Mouse (Mus musculus) cerebellum, postnatal 25 days (tissue): Measurements from ENCODE around the gene Polr2l.

Source experiments
- DNase-seq, 2 experiments: peaks; one replicate each; pipeline ENCODE4 v3.0.0; 2021; ENCODE audit warnings: mixed read lengths in 2 of 2

Polr2l gene

GRCm38 (mm10) chr7:141484186-141485120 lies 9.5 kb upstream of the Polr2l start:
- peak; percentile 65 to 72 for DNase-seq

GRCm38 (mm10) chr7:141483114-141483653 lies 8.3 kb upstream of the Polr2l start:
- DNase-seq, result peak; percentile 41 to 43

- DNase-seq, result peak; percentile 65 to 70
These were observed 7.6 kb upstream of the Polr2l start for GRCm38 (mm10) chr7:141482531-141483024.

- peak; percentile 88 to 92 for DNase-seq
These were observed 6.8 kb upstream of the Polr2l start for GRCm38 (mm10) chr7:141481498-141482401.

- DNase-seq, result peak; percentile 85
These were observed 6.0 kb upstream of the Polr2l start for GRCm38 (mm10) chr7:141480842-141481497.

GRCm38 (mm10) chr7:141478270-141478748 lies 3.4 kb upstream of the Polr2l start:
- no peak for DNase-seq

GRCm38 (mm10) chr7:141477578-141478269 lies 2.8 kb upstream of the Polr2l start:
- no peak for DNase-seq

GRCm38 (mm10) chr7:141476981-141477370 lies 2.0 kb upstream of the Polr2l start:
- peak in 1 of 2 experiments; percentile 45 for DNase-seq

GRCm38 (mm10) chr7:141476226-141476980 lies 1.5 kb upstream of the Polr2l start:
- DNase-seq, result peak in 1 of 2 experiments; percentile 59

- DNase-seq, result peak in 1 of 2 experiments; percentile 40
These were observed 850 bp upstream of the Polr2l start for GRCm38 (mm10) chr7:141475805-141476158.

GRCm38 (mm10) chr7:141474160-141474559 lies 772 bp downstream of the Polr2l start:
- DNase-seq, result no peak

GRCm38 (mm10) chr7:141472763-141473162 lies 2.2 kb downstream of the Polr2l start:
- peak in 1 of 2 experiments; percentile 21 for DNase-seq

GRCm38 (mm10) chr7:141472226-141472625 lies 2.7 kb downstream of the Polr2l start:
- DNase-seq, result no peak

- no peak for DNase-seq
These were observed 3.7 kb downstream of the Polr2l start for GRCm38 (mm10) chr7:141471236-141471635.

GRCm38 (mm10) chr7:141470637-141470944 lies 4.3 kb downstream of the Polr2l start:
- peak in 1 of 2 experiments; percentile 22 for DNase-seq

GRCm38 (mm10) chr7:141469901-141470636 lies 4.9 kb downstream of the Polr2l start:
- peak in 1 of 2 experiments; percentile 44 for DNase-seq

GRCm38 (mm10) chr7:141469352-141469751 lies 5.6 kb downstream of the Polr2l start:
- DNase-seq, result peak in 1 of 2 experiments; percentile 14

- DNase-seq, result peak; percentile 53 to 62
These were observed 6.3 kb downstream of the Polr2l start for GRCm38 (mm10) chr7:141468522-141469211.

GRCm38 (mm10) chr7:141468164-141468521 lies 6.8 kb downstream of the Polr2l start:
- no peak for DNase-seq
